Comparison of ENCODE assay signal across 21 mouse cellular contexts in the genomic region with DNA sequence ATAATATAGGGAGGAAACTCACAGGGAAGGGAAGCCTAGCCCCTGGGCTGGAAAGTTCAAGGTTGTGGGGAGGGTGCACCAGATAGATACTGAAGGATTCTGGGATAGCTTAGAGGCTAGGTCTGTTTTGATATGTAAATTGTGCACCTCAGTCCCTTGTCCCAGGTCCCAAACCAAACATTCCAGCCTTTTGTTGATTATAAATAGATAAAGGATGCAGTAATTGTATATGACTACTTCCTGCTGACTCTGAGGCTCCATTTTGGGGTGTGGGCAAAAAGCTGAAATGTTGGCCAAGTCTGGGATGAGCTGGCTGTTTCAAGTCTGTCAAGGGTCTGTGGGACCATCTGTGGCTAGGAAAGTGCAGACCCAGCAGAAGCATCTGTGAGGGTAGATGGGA. TPM values are rescaled to one million over a fixed set of nuclear protein-coding genes. Genes with fewer than 3 reads are reported as not detected.
DNase-seq lines count a peak whose midpoint lies in the region; TF ChIP-seq lines count a peak whose summit lies in the region.
"Had no signal": no experiment of that assay in that cellular context is flagged by ENCODE, and none has a peak within 500 bp of the region (broad histone marks: within the 10 kb centered on the region; RNA-seq: fewer than 3 reads in every experiment).

No protein-coding gene starts in this region.

- peak; percentile 45 for DNase-seq in heart, adult 11 months
- no peak for DNase-seq in heart, postnatal 4 days
- peak; percentile 73 for DNase-seq in ES-CJ7 (ENCODE audit: low read depth, low spot score)
- DNase-seq in ES-E14 (ENCODE audit: low read depth, low spot score): peak; percentile 39
- DNase-seq in ZHBTc4 (ENCODE audit: low read depth, low spot score): peak; percentile 79
- no peak for DNase-seq in thymus, postnatal 4 days
- no peak for DNase-seq in embryo, embryonic 9.5 days (ENCODE audit: extremely low spot score)
- DNase-seq: adrenal gland, adult 2 months; adrenal gland, postnatal 10 days; adrenal gland, postnatal 25 days; cerebellum, adult 11-12 months; cerebellum, adult 2 months; cerebellum, adult 9-10 months; cerebellum, postnatal 10 days; cerebellum, postnatal 25 days had no signal

- H3K9me3 ChIP-seq in ES-E14 (ENCODE audit: control insufficient read depth, insufficient read depth, low read depth, low read length): no peaks in the 10 kb centered on the region
- H3K9me3 ChIP-seq: embryonic facial prominence, embryonic 15.5 days; forebrain, embryonic 13.5 days; forebrain, embryonic 15.5 days had no signal

- H3K4me1 ChIP-seq in ES-E14 (ENCODE audit: control insufficient read depth in 2 of 2, insufficient read depth in 2 of 2, low read length in 2 of 2, poor library complexity in 1 of 2): peaks cover 2% of the 10 kb centered on the region in 2 experiments; a peak in 1 of 4 replicates

- no peaks in the 10 kb centered on the region for H3K36me3 ChIP-seq in ES-E14 (ENCODE audit: control insufficient read depth, insufficient read depth, low read length, poor library complexity, severe bottlenecking)
- H3K36me3 ChIP-seq: embryonic facial prominence, embryonic 13.5 days; embryonic facial prominence, embryonic 15.5 days; forebrain, embryonic 15.5 days had no signal

- H3K4me3 ChIP-seq in ES-E14 (ENCODE audit: insufficient read depth in 1 of 2, low read depth in 1 of 2, low read length in 2 of 2, poor library complexity in 1 of 2, severe bottlenecking in 1 of 2): no peak overlapping the region
- H3K4me3 ChIP-seq: embryonic facial prominence, embryonic 13.5 days; embryonic facial prominence, embryonic 15.5 days; erythroblast, embryonic 14.5 days; forebrain, embryonic 13.5 days; forebrain, embryonic 15.5 days had no signal

- no peak overlapping the region for H3K27ac ChIP-seq in ES-E14 (ENCODE audit: insufficient read depth, low read depth, low read length, poor library complexity, severe bottlenecking)
- H3K27ac ChIP-seq: embryonic facial prominence, embryonic 13.5 days; embryonic facial prominence, embryonic 15.5 days; forebrain, embryonic 13.5 days; forebrain, embryonic 15.5 days had no signal

- in situ Hi-C loops in ES-E14 (cut with MboI; ENCODE audit: low sequenced_read_pairs in 2 of 2, unreplicated experiment in 2 of 2): no loop called here

- H3K9ac ChIP-seq in ES-E14 (ENCODE audit: insufficient read depth, low read depth, low read length, poor library complexity, severe bottlenecking): no peak overlapping the region
- H3K9ac ChIP-seq: embryonic facial prominence, embryonic 13.5 days; embryonic facial prominence, embryonic 15.5 days; forebrain, embryonic 13.5 days; forebrain, embryonic 15.5 days had no signal

TF ChIP-seq in ES-E14, 5 proteins besides CTCF, POLR2A, EP300 and RAD21:
- TF ChIP-seq MAFK (IDR thresholded peaks at IDR 0.05; ENCODE audit: insufficient read depth, low read depth, low read length) (0 out of 2 replicates have a peak, but pooled peaks have one; percentile 10), CHD2 (IDR thresholded peaks at IDR 0.05; ENCODE audit: low read depth, low read length) (no peak)

RNA-seq across cellular contexts. Expression of a gene that starts 9.4 kb away (rescaled TPM):
- 1 to 10 TPM; 8.8 to 9.3 TPM for total RNA-seq in heart, postnatal 4 days (2021)
- total RNA-seq in ES-E14 (2012; rRNA removed): 5.4 TPM in 2 replicates
- total RNA-seq: MEL had no signal

Comparison
In these comparisons a context has a peak if more than half of its experiments do, and no peak if none do; other contexts are left out.
1. DNase-seq: peak in heart, adult 11 months (single experiment), ES-CJ7 (single experiment), ES-E14 (single experiment) and ZHBTc4 (single experiment); none in heart, postnatal 4 days (single experiment), thymus, postnatal 4 days (single experiment) and embryo, embryonic 9.5 days (single experiment).